Mouse (Mus musculus) liver, adult 2 months (tissue): ENCODE data around the gene Sept8.

Experiments used
- CTCF ChIP-seq: fragments of 200-500 bp; IDR thresholded peaks from 2 replicates; pipeline ENCODE4 v1.5.1; 2011; ENCODE audit warnings: low read depth, low read length, control low read depth
- POLR2A ChIP-seq: fragments of 200-500 bp; IDR thresholded peaks from 2 replicates; pipeline ENCODE4 v1.6.1; 2011; ENCODE audit warnings: low read length, control low read depth; ENCODE audit not compliant: insufficient read depth; ENCODE audit errors: extremely low read depth

GRCm38 (mm10) chr11:53520122-53520978, 1.3 kb downstream of the Sept8 start:
- TF ChIP-seq CTCF (no peak), POLR2A (no peak)
